Mouse (Mus musculus) mesoderm, embryonic 11.5 days (tissue): ENCODE measurements around the gene Arhgap17.
A peak's percentile ranks its signal among the peaks of the same experiment; 100 is the strongest.

Source experiments
- DNase-seq: peaks from one replicate; pipeline ENCODE4 v3.0.0-alpha.2; 2012; ENCODE audit warnings: low read depth, low spot score

Arhgap17 gene

DNA sequence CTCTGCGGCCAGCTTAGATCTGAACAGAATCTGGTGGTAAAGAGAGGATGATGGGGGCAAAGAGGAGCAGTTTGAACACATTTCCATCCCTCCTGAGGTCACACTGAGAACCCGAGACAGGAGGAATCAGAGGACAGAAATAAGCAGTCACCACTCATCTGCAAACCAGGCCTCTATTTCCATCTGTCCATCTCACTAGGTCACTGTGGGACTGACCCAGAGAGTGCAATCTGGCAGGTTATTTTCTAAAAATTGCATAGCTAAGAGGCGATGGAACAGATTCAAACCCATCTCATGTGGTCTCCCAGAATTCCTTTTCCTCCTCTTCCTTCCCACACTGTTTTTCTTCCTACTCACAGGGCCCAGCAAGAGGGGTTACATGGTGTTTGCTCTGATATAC, 81.8 kb downstream of the Arhgap17 start:
- DNase-seq: no peak

DNA sequence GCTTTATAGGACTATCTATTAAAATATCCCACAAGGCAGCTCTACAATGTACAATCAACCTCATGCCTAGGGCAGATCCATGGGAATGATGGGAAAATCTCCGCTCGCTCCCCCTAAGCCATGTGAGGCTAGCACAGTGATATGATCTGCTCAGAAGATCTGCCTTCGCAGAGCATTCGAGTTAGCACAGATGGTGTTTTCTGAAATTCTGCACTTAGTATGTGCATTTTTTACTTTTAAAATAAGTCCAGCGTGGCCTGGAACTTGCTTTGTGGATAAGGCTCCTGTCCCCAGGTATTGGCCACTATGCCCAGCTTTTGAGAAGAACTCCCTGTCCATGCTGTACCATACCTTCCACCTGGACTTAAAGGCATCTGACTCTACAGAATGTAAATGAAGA, 83.8 kb downstream of the Arhgap17 start:
- no peak for DNase-seq

DNA sequence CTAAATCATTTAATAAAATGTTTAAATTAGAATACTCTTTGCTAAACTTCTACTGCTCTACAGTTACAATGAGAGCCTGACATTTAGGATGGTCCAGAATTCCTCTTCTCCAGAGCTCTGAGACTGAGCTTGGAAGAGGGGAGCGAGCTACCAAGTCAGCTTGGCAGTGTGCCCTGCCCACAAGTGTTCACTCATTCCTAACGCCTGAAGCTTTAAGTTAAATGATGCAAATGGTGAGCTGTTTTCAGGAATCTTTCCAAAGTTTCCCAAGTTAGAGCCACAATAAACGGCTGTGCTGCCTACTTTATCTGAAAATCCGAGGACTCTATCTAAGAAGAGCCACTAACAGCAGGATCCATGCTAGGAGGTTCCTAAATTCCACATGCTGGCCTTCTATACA, 85.9 kb downstream of the Arhgap17 start:
- DNase-seq: no peak

DNA sequence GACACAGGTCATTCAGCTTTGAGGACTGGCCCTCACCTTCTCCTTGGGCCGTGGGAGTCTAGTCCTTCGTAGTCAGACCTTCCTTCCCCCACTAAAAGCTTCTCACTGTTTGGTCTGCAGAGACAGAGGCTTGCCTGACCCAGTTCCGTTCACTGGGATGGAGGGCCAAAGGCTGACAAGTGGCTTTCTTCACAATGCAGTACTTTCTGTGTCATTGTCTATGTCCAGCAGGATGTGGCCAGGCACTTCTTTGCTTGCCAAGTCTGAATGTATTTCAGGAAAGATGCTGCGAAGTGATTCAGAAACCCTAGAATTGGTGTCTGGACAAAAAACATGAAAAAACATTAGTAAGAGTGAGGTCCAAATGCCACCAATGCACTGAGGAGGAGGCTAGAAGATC, 89.9 kb downstream of the Arhgap17 start:
- DNase-seq: no peak

DNA sequence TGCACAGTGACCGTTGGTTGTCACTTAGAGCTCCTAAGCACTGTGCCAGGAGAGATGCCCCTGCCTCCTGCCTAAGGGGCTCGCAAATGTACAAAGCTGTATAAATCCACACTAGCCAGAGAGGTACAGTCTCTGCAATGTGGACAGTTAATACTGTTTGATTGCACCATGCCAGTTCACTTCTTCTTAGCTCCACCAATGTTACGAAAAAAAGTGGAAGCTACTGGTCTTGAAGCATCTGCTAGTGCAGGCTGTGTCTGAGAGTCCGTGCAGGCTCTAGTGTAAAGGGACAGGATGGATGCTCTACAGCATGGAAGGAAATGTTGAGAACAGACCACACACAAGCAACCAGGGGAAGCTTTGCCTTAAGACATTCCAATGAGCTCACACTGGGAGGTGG, 93.1 kb downstream of the Arhgap17 start:
- DNase-seq: no peak

DNA sequence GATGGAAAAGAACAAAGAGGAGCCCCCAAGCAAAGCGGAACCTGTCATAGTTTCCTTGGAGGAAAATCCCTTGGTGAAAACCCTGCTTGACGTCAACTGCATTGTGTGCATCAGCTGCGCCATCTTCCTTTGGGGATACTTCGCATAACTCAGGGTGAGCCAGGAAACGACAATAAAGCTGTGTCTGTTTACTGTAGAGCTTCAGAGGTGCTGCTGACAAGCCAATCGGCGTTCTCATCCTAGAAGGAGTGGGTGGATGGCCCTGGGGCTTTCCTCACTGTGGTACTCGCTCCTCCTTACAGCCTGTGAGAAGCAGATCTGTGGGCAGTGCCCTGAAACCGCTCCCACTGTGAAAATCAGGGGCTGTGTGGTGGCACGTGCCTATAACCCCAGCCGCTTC, 96.7 kb downstream of the Arhgap17 start:
- no peak for DNase-seq

DNA sequence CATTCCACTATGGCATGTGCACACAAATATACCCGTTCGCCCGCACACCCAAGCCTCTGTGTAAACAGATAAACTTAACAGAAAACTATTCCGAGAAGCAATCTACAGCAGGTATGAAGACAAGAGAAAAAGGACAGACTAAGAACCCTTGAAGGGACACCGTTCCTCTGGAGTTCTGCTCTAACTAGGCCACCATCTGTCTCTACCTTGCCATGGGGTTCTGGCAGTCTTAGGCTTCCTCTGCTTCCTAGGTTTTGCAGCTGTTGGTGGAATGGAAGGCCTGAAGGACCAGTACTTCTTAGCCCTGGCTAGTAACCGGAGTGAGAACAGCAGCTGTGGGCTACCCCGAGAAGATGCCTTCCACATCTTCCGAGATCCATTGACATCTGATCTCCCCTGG, 111.6 kb downstream of the Arhgap17 start:
- DNase-seq: no peak

DNA sequence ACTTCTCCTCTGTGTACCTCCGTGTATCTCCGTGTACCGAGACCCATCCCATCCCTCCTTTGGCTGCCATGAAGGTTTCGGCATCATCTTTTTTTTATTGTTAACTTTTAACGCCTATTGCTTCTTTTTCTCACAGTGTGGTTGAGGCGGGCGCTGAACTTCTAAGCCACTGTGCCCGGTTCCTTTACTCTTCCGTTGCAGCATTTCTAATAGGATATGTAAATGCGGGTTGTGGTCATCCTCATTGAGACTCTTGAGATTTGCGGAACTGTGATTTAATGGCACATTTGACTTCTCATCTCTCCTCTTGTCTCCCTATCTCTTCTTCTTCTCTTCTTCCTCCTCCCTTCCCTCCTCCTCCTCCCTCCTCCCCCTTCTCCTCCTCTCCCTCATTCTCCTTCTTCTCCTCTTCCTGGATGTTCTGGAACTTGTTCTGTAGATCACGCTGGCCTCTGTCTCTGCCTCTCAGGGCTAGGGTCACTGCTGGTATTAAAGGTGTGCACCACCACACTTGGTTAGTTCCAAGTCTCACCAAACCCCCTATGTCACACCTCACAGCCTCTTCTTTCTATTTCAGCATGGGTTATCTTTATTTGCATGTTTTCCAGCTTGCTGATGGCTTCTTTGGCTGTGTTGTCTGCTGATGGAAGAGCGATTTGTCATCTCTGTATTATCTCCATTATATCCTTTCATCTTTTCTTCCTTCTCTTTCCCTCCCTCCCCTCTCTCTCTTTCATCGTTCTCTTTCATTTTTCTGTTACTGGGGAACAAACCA, 115.3 kb downstream of the Arhgap17 start:
- DNase-seq: no peak

DNA sequence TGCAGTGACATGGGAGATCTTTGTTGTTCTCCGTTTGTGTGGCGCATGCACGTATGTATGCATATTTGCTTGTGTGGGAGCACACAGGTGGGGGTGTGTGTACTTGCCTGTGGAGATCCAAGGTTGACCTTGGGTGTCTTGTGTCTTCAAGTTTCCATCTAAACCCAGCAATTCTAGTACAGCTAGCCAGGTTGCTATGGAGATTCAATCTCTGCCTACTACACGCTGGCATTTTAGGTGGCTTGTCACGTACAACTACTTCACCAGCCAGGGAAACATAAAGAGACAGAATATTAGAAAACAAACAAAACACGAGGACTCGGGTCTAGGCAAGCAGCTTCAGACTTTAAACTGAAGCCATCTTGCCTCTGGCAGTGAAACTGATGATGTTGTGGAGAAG, 116.3 kb downstream of the Arhgap17 start:
- no peak for DNase-seq

DNA sequence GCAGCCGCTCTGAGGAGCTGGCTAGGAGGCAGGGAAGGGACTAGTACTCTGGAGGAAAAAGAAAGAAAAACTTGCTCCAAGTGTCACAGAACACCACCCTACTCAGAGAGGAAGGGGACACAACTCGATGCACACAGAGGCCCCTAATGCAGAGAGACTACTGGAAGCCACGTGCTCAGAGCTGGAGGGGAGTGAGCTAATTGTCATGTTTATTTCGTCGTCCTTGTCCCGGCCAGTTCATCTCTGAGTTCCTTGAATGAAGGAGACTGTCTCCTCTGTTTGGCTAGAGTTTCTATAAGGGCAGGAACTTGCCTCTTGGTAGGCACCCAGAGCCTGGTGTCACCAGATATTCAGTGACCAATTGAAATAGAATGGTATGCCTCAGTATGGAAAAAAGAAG, 118.4 kb downstream of the Arhgap17 start:
- DNase-seq: no peak

DNA sequence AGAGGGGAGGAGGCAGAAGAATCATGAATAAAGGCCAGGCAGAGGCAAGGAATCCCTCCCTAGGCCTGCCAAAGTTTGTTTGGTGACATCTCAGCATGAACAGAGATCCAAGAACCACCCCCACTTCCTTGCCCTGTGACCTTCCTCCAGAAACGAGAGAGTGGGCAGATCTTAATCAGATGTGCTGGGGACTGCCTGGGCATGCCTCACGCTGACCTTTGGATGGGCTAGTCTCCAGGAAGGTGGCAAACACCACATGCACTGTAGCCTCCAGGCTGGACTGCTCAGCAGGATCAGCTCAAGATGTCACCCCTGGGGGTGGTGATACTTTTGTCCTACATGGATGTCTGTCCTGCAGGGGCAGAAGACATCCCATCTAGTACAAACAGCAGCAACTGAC, 121.5 kb downstream of the Arhgap17 start:
- DNase-seq: no peak

DNA sequence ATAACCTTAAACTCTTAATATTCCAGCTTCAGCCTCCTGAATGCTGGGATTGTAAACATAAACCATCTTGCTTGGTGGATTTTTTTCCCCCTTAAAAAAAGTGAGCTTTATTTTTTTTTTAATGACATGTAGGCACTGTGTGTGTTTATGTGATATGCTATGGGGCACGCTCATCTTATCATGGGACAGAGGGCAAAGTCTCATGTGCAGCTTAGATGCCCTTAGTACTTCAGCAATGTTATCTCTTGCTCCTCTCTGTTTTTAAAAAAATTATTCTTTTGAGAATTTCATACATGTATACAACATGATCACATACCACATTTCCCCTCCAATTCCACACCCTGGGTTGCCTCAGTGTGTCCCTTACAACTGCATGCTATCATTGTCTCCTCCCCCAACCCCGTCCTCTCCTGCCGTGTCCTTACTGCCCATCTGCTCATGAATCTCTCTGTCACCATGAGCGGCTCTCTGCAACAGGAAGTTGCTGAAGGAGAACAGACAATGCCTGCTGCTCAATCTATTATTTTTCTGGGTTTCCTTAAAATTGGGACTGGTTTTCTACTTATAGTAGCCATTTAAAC, 123.1 kb downstream of the Arhgap17 start:
- DNase-seq: no peak

DNA sequence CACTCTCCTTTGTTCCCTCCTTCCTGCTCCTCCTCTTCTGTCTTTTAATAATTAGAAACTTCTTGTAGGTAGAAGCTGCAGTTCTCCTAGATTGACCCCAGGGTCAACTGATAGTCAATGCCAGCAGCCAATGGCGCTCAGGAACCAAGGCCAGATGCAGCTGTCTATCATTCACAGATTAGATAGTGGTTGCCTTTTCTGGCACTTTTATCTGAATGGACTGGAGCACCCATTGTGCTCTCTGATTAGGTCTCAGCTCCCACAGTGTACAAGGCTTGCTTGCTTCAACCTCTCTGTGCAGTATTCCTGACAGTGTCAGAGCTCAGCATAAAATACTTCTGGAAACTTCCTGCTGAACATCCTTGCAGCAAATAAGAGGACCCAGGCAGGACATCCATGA, 124.9 kb downstream of the Arhgap17 start:
- no peak for DNase-seq

DNA sequence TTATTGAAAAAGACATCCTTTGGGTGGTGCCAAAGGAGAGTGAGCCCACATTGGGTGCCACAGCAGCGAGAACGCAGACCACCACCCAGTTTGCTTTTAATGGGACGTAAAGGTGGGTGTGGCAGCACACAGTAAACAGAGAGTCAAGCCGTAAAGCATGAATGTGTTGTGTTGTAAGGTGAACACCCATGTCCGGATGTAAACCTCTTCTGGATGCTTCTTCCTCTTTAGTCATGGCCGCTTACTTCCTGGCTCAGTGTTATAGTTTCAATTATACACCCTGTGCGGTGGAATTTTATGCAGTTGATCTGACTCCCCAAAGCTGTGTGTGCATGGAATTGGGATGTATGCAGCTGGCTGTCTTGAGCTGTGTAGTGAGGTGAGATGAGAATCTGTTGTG, 127.5 kb downstream of the Arhgap17 start:
- DNase-seq: no peak

DNA sequence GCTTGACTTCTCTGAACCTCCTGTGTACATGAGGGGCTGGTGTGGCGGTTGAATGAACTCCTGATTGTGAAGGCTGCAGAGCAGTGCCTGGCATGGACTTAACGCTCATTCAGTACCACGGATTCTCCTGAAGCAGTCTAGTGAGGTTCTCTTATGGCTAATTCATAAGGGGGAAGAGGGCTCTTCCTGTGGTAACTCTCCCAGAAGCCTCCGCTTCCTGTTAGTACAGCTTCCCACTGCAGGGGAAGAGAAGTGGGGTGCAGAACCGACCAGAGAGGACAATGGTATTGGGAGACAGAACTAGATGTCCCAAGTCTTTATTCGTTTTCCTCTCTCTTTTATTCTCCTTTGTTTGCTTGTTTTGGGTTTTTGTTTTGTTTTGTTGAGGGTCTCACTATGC, 129.7 kb downstream of the Arhgap17 start:
- DNase-seq: no peak

DNA sequence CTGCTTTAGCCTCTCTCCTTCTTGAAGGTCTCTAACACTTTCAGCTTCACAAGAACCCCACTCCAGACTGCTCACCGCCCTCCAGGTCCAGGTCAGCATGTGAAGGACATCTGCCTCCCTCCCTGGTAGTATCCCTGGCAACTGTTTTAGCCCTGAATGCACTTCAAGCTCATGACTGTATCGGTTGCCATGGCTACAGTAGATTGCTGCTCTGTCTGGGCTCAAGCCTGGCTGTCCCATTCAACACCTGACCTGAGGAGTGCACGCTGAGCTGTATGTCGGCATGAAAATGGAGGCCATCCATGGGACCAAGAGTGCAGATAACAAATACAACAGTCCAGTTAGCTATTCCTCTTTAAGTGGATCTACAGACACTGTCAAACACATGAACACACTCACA, 131.1 kb downstream of the Arhgap17 start:
- peak; percentile 12 for DNase-seq

DNA sequence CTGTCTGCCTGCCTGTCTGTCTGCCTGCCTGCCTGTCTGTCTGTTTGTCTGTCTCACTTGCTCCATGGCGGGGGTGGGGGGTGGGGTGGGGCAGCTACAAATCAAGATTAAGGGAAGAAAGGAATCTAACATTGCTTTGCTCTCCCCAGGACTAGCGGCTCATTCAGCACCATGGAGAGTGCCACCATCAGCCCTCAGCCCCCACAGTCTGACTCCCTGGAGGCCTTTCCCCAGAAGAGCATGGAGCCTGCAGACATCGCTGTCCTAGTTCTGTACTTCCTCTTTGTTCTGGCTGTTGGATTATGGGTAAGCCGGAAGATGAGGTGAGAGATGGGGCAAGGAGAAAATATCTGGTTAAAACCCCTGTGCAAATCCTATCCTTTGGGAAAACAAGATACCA, 134.3 kb downstream of the Arhgap17 start:
- peak; percentile 67 for DNase-seq
